In the genomic region with DNA sequence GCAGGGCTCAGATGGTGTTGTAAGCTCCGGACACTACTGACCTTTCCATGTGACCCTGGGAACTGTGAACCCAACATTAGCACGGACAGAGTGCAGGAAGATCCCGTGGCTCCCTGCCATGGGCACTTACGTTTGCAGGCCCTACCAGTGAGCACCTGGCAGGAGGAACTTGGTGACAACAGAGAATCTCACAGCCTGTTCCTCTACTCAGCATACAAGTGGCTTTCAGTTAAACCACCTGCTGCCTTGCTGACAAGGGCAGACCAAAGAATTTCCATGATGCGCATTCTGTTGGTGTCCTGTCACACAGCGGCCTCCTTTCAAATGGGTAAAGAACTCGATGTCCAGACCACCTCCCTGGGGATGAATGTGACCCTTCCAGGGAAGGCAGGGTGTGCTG, we compare ENCODE assay signal across 19 mouse cellular contexts. TPM values are rescaled to one million over a fixed set of nuclear protein-coding genes. Genes with fewer than 3 reads are reported as not detected.
DNase-seq lines count a peak whose midpoint lies in the region; ATAC-seq lines count a peak whose summit lies in the region.
"Had no signal": no experiment of that assay in that cellular context is flagged by ENCODE, and none has a peak within 500 bp of the region (broad histone marks: within the 10 kb centered on the region; RNA-seq: fewer than 3 reads in every experiment).

No protein-coding gene starts in this region.

- no peaks in the 10 kb centered on the region for H3K27me3 ChIP-seq in heart, embryonic 16.5 days (ENCODE audit: control insufficient read depth, insufficient read depth, low read length)
- H3K27me3 ChIP-seq: embryonic facial prominence, embryonic 12.5 days; hindbrain, embryonic 13.5 days; liver, embryonic 15.5 days; neural tube, embryonic 12.5 days; stomach, embryonic 15.5 days had no signal

- DNase-seq in thymus, postnatal 0 days (ENCODE audit: low spot score) = peak; percentile 21
- no peak for DNase-seq in thymus, postnatal 10 days (ENCODE audit: low spot score in 2 of 2)
- peak; percentile 77 for DNase-seq in gastrocnemius, postnatal 14 days
- peak; percentile 4 for DNase-seq in thymus, postnatal 25 days
- no peak for DNase-seq in urinary bladder, adult 2 months (ENCODE audit: low spot score)
- DNase-seq in retina, postnatal 1 day = no peak
- DNase-seq in embryo, embryonic 10 days (ENCODE audit: low spot score) = no peak
- DNase-seq: cerebellum, adult 11 months; right cerebral cortex, postnatal 14 days had no signal

- H3K4me3 ChIP-seq in heart, embryonic 16.5 days (ENCODE audit: low read length) = no peak overlapping the region
- H3K4me3 ChIP-seq: embryonic facial prominence, embryonic 12.5 days; hindbrain, embryonic 13.5 days; liver, embryonic 15.5 days; neural tube, embryonic 12.5 days; stomach, embryonic 15.5 days had no signal

- 17% methylated on average over 7 of the region's 7 CpGs for WGBS in heart, embryonic 16.5 days

- ATAC-seq in heart, embryonic 16.5 days (replicated peaks; ENCODE audit: extremely low read depth, insufficient read depth, low FRiP score) = peak; percentile 75
- ATAC-seq: forebrain, embryonic 16.5 days had no signal

- no peaks in the 10 kb centered on the region for H3K36me3 ChIP-seq in heart, embryonic 16.5 days (ENCODE audit: control insufficient read depth, insufficient read depth)
- H3K36me3 ChIP-seq: embryonic facial prominence, embryonic 12.5 days; G1E; hindbrain, embryonic 13.5 days; liver, embryonic 15.5 days; neural tube, embryonic 12.5 days; stomach, embryonic 15.5 days had no signal

- H3K4me1 ChIP-seq in heart, embryonic 16.5 days (ENCODE audit: control insufficient read depth, insufficient read depth, low read length) = peaks cover 15% of the 10 kb centered on the region
- H3K4me1 ChIP-seq: embryonic facial prominence, embryonic 12.5 days; hindbrain, embryonic 13.5 days; liver, embryonic 15.5 days; neural tube, embryonic 12.5 days; stomach, embryonic 15.5 days had no signal

- no peak overlapping the region for H3K9ac ChIP-seq in heart, embryonic 16.5 days (ENCODE audit: low read length)
- H3K9ac ChIP-seq: embryonic facial prominence, embryonic 12.5 days; hindbrain, embryonic 13.5 days; liver, embryonic 15.5 days; neural tube, embryonic 12.5 days; stomach, embryonic 15.5 days had no signal

- H3K27ac ChIP-seq in heart, embryonic 16.5 days (ENCODE audit: low read length) = peak overlapping the region; percentile 36; the same call in 1 of the 2 replicates
- H3K27ac ChIP-seq: embryonic facial prominence, embryonic 12.5 days; hindbrain, embryonic 13.5 days; kidney, postnatal 0 days; liver, embryonic 15.5 days; neural tube, embryonic 12.5 days; stomach, embryonic 15.5 days had no signal

- H3K4me2 ChIP-seq in heart, embryonic 16.5 days (ENCODE audit: low read depth, low read length) = no peak overlapping the region
- H3K4me2 ChIP-seq: embryonic facial prominence, embryonic 12.5 days; hindbrain, embryonic 13.5 days; liver, embryonic 15.5 days; midbrain, embryonic 11.5 days; neural tube, embryonic 12.5 days; stomach, embryonic 15.5 days had no signal

- intact Hi-C loops in gastrocnemius, postnatal 14 days (cut with DNase I; ENCODE audit: low total_unique reads) = no loop called here

- no peaks in the 10 kb centered on the region for H3K9me3 ChIP-seq in heart, embryonic 16.5 days (replicated peaks; ENCODE audit: control insufficient read depth, low read length)
- H3K9me3 ChIP-seq: embryonic facial prominence, embryonic 12.5 days; G1E; hindbrain, embryonic 13.5 days; liver, embryonic 15.5 days; neural tube, embryonic 12.5 days; stomach, embryonic 15.5 days had no signal

RNA-seq across cellular contexts. Expression of gene Mylk4, which starts 19.3 kb away (rescaled TPM):
- polyA plus RNA-seq in thymus, postnatal 0 days (2015; fragmentation: Nextera tagmentation; extraction: Ambion mirVana) = 0.08 and 0.12 TPM in 2 replicates
- total RNA-seq in gastrocnemius, postnatal 14 days (2021) = 100 to 1,000 TPM; 102 to 239 TPM
- polyA plus RNA-seq in heart, embryonic 16.5 days (2015; fragmentation: Nextera tagmentation; extraction: Ambion mirVana) = 1.3 and 1.7 TPM in 2 replicates
- 0.01 and 0.04 TPM in 2 replicates for polyA plus RNA-seq in urinary bladder, adult 2 months (2012; rRNA removed)
- polyA plus RNA-seq: forebrain, embryonic 16.5 days; G1E; midbrain, embryonic 11.5 days had no signal

RNA-seq across cellular contexts. Expression of gene Wrnip1, which starts 37.4 kb away (rescaled TPM):
- 26.1 and 30.2 TPM in 2 replicates for polyA plus RNA-seq in thymus, postnatal 0 days (2015; fragmentation: Nextera tagmentation; extraction: Ambion mirVana)
- 10 to 100 TPM in 1 of 2 experiments, 1 to 10 TPM in 1; 9.5 to 11.1 TPM for total RNA-seq in gastrocnemius, postnatal 14 days (2021)
- polyA plus RNA-seq in heart, embryonic 16.5 days (2015; fragmentation: Nextera tagmentation; extraction: Ambion mirVana) = 19.7 and 24.8 TPM in 2 replicates
- polyA plus RNA-seq in urinary bladder, adult 2 months (2012; rRNA removed) = 33.8 and 34.4 TPM in 2 replicates

RNA-seq across cellular contexts. Expression of gene D930007J09Rik, which starts 38.2 kb away (rescaled TPM):
- not detected in 2 replicates for polyA plus RNA-seq in thymus, postnatal 0 days (2015; fragmentation: Nextera tagmentation; extraction: Ambion mirVana)
- total RNA-seq in gastrocnemius, postnatal 14 days (2021) = not detected
- not detected in 2 replicates for polyA plus RNA-seq in heart, embryonic 16.5 days (2015; fragmentation: Nextera tagmentation; extraction: Ambion mirVana)
- not detected in 2 replicates for polyA plus RNA-seq in urinary bladder, adult 2 months (2012; rRNA removed)
- total RNA-seq: G1E had no signal
- polyA plus RNA-seq: embryonic facial prominence, embryonic 12.5 days; forebrain, embryonic 16.5 days; G1E; hindbrain, embryonic 13.5 days; kidney, postnatal 0 days; liver, embryonic 15.5 days; midbrain, embryonic 11.5 days; neural tube, embryonic 12.5 days; stomach, embryonic 15.5 days had no signal

Comparison
In these comparisons a context has a peak if more than half of its experiments do, and no peak if none do; other contexts are left out.
1. DNase-seq: peak in thymus, postnatal 0 days (single experiment), gastrocnemius, postnatal 14 days (single experiment) and thymus, postnatal 25 days (single experiment); none in thymus, postnatal 10 days (0 of 2), urinary bladder, adult 2 months (single experiment), retina, postnatal 1 day (single experiment) and embryo, embryonic 10 days (single experiment).